Mouse (Mus musculus): ENCODE results near the gene Krtap17-1. TPM values are rescaled to one million over a fixed set of nuclear protein-coding genes. Genes with fewer than 3 reads are reported as not detected.

Krtap17-1 gene
- total and polyA plus RNA-seq, 3 experiments = not detected

GRCm38 (mm10) chr11:99994384-99994661, 529 bp upstream of the Krtap17-1 start:
- H3K27me3 ChIP-seq (ENCODE audit: insufficient read depth, low read length) = no peaks in the 10 kb centered on the region; the same call in 1 of the 2 replicates
- H3K36me3 ChIP-seq (replicated peaks) = no peaks in the 10 kb centered on the region
- H3K9me3 ChIP-seq (replicated peaks) = peaks cover 61% of the 10 kb centered on the region
- DNase-seq (ENCODE audit: low spot score) (no peak), ATAC-seq (ENCODE audit: extremely low read depth, insufficient number of reproducible peaks, low FRiP score, poor library complexity, severe bottlenecking) (no peak)
- no peak overlapping the region for H3K4me3 ChIP-seq (ENCODE audit: low read depth, low read length)
- H3K4me1 ChIP-seq (ENCODE audit: insufficient read depth, low read depth, low read length) = no peaks in the 10 kb centered on the region
- no peak for TF ChIP-seq GATA2 (IDR thresholded peaks at IDR 0.05; ENCODE audit: borderline replicate concordance, low read depth, low read length)

DNA sequence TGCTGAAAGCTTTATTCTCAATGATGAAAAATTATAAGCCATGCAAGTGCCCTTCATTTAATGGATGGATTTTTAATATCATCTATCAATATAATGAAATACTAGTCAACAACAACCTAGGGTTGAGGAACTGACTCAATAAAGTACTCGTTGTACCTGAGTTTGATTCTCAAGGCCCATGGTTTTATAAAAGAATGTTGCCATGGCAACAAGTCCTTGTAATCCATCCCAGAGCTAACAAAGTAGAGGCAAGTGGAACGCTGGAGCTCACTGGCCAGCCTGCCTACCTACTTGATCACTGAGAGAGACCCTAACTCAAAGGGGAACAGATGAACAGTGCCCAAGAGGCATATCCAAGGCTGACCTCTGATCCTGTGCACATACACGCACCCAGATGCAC, 3.2 kb downstream of the Krtap17-1 start:
- no peaks in the 10 kb centered on the region; the same call in 1 of the 2 replicates for H3K27me3 ChIP-seq (ENCODE audit: insufficient read depth, low read length)
- peaks cover 57% of the 10 kb centered on the region for H3K9me3 ChIP-seq (replicated peaks)
- TF ChIP-seq TAL1 (conservative IDR thresholded peaks at IDR 0.05; ENCODE audit: low read depth, low read length) (no peak), GATA1 (IDR thresholded peaks at IDR 0.05; ENCODE audit: borderline replicate concordance, low read length) (no peak), GATA2 (IDR thresholded peaks at IDR 0.05; ENCODE audit: borderline replicate concordance, low read depth, low read length) (no peak), POLR2AphosphoS5 (IDR thresholded peaks at IDR 0.05; ENCODE audit: insufficient replicate concordance, low read depth, low read length) (no peak), CTCF (IDR thresholded peaks at IDR 0.05; ENCODE audit: low read depth, low read length) (no peak)
- H3K36me3 ChIP-seq (replicated peaks) = no peaks in the 10 kb centered on the region
- ATAC-seq (ENCODE audit: extremely low read depth, insufficient number of reproducible peaks, low FRiP score, poor library complexity, severe bottlenecking) = no peak
- no peak overlapping the region for H3K4me3 ChIP-seq (ENCODE audit: low read depth, low read length)
- DNase-seq (ENCODE audit: low spot score) = no peak
- H3K4me1 ChIP-seq (ENCODE audit: insufficient read depth, low read depth, low read length) = no peaks in the 10 kb centered on the region; the same call in 1 of the 2 replicates

DNA sequence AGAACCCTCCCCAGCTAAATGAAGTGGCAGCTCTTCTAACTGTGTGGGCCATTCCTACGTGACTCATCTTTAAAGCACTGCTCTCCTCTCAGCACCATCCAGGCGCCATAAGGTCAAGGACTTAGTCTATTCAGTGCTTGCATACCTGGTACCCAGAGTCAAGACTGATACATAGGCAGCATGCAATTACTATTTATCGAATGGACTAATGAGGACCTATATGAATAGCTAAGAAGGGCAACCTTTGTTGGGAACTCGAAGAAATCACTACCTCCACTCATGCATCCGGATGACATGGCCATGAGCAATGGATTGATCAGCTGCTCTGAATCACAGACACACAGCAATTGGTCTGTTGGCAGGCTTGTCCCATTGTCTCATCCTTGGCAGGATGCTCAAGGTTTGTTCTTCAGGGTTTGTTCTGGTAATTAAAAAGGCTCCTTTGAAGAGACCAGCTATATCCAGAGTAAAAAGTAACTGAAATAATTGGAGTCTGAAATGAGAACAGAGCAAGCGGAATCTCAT, 3.9 kb downstream of the Krtap17-1 start:
- DNase-seq (ENCODE audit: low spot score) (no peak), ATAC-seq (ENCODE audit: extremely low read depth, insufficient number of reproducible peaks, low FRiP score, poor library complexity, severe bottlenecking) (no peak)
- Histone ChIP-seq H3K36me3 (replicated peaks) (no peaks in the 10 kb centered on the region), H3K4me1 (ENCODE audit: insufficient read depth, low read depth, low read length) (no peaks in the 10 kb centered on the region; the same call in 1 of the 2 replicates), H3K27me3 (ENCODE audit: insufficient read depth, low read length) (no peaks in the 10 kb centered on the region; the same call in 1 of the 2 replicates), H3K9me3 (replicated peaks) (peaks cover 64% of the 10 kb centered on the region), H3K4me3 (ENCODE audit: low read depth, low read length) (no peak overlapping the region)
- TF ChIP-seq POLR2AphosphoS5 (IDR thresholded peaks at IDR 0.05; ENCODE audit: insufficient replicate concordance, low read depth, low read length) (no peak), CTCF (IDR thresholded peaks at IDR 0.05; ENCODE audit: low read depth, low read length) (no peak), GATA2 (IDR thresholded peaks at IDR 0.05; ENCODE audit: borderline replicate concordance, low read depth, low read length) (no peak), GATA1 (IDR thresholded peaks at IDR 0.05; ENCODE audit: borderline replicate concordance, low read length) (no peak), TAL1 (conservative IDR thresholded peaks at IDR 0.05; ENCODE audit: low read depth, low read length) (no peak)

DNA sequence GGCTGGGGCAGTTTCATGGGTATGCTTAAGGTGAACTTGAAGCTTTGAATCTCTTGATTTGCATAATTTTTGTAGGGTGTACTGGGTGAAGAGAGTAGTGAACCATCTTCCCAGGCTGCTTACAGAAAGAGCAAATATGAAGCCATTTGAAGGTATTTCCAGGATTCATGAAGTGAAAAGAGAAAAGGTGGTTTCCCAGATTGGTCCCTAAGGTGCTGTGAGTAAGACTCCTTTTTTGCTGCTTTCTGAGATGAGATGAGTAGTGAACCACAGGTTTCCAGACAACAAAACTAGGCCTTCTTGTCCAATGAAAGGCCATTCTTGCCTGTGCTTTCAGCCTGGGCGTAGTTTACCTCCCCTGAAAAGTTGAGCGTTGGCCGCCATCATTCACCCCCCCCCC, 5.3 kb downstream of the Krtap17-1 start:
- TF ChIP-seq POLR2AphosphoS5 (IDR thresholded peaks at IDR 0.05; ENCODE audit: insufficient replicate concordance, low read depth, low read length) = no peak
- TF ChIP-seq GATA1 (IDR thresholded peaks at IDR 0.05; ENCODE audit: borderline replicate concordance, low read length) = no peak
- DNase-seq (ENCODE audit: low spot score) = no peak
- H3K4me3 ChIP-seq (ENCODE audit: low read depth, low read length) = no peak overlapping the region
- no peaks in the 10 kb centered on the region; the same call in 1 of the 2 replicates for H3K4me1 ChIP-seq (ENCODE audit: insufficient read depth, low read depth, low read length)
- no peaks in the 10 kb centered on the region for H3K27me3 ChIP-seq (ENCODE audit: insufficient read depth, low read length)
- ATAC-seq (ENCODE audit: extremely low read depth, insufficient number of reproducible peaks, low FRiP score, poor library complexity, severe bottlenecking) = no peak
- H3K36me3 ChIP-seq (replicated peaks) = no peaks in the 10 kb centered on the region
- H3K9me3 ChIP-seq (replicated peaks) = peaks cover 64% of the 10 kb centered on the region

GRCm38 (mm10) chr11:99986180-99986647, 7.6 kb downstream of the Krtap17-1 start, which contains the start of gene Krtap16-1:
Krtap16-1 (minus strand) TSS chr11:99986597.
- no peak for DNase-seq (ENCODE audit: low spot score)
- Histone ChIP-seq H3K27me3 (ENCODE audit: insufficient read depth, low read length) (no peaks in the 10 kb centered on the region), H3K36me3 (replicated peaks) (no peaks in the 10 kb centered on the region), H3K4me3 (ENCODE audit: low read depth, low read length) (peak within 1 kb of the TSS; percentile 36; the same call in 1 of the 2 replicates), H3K9me3 (replicated peaks) (peaks cover 68% of the 10 kb centered on the region), H3K4me1 (ENCODE audit: insufficient read depth, low read depth, low read length) (no peaks in the 10 kb centered on the region; the same call in 1 of the 2 replicates)
- no peak for ATAC-seq (ENCODE audit: extremely low read depth, insufficient number of reproducible peaks, low FRiP score, poor library complexity, severe bottlenecking)
- TF ChIP-seq CTCF (IDR thresholded peaks at IDR 0.05; ENCODE audit: low read depth, low read length) (no peak), POLR2AphosphoS5 (IDR thresholded peaks at IDR 0.05; ENCODE audit: insufficient replicate concordance, low read depth, low read length) (no peak)

GRCm38 (mm10) chr11:99985291-99986092, 8.3 kb downstream of the Krtap17-1 start:
- ATAC-seq (ENCODE audit: extremely low read depth, insufficient number of reproducible peaks, low FRiP score, poor library complexity, severe bottlenecking) = no peak
- Histone ChIP-seq H3K4me1 (ENCODE audit: insufficient read depth, low read depth, low read length) (no peaks in the 10 kb centered on the region; the same call in 1 of the 2 replicates), H3K36me3 (replicated peaks) (no peaks in the 10 kb centered on the region), H3K9me3 (replicated peaks) (peaks cover 69% of the 10 kb centered on the region), H3K27me3 (ENCODE audit: insufficient read depth, low read length) (no peaks in the 10 kb centered on the region), H3K4me3 (ENCODE audit: low read depth, low read length) (peak overlapping the region; percentile 36; the same call in 1 of the 2 replicates)
- TF ChIP-seq POLR2AphosphoS5 (IDR thresholded peaks at IDR 0.05; ENCODE audit: insufficient replicate concordance, low read depth, low read length) (no peak), GATA1 (IDR thresholded peaks at IDR 0.05; ENCODE audit: borderline replicate concordance, low read length) (no peak), GATA2 (IDR thresholded peaks at IDR 0.05; ENCODE audit: borderline replicate concordance, low read depth, low read length) (no peak), TAL1 (conservative IDR thresholded peaks at IDR 0.05; ENCODE audit: low read depth, low read length) (no peak), CTCF (IDR thresholded peaks at IDR 0.05; ENCODE audit: low read depth, low read length) (no peak)
- no peak for DNase-seq (ENCODE audit: low spot score)
